Mouse (Mus musculus): ENCODE results near the gene Svbp.

Svbp gene

GRCm38 (mm10) chr4:119246688-119247225 is 51.7 kb downstream of the Svbp start:
- Histone ChIP-seq H3K27me3 (ENCODE audit: control insufficient read depth, insufficient read depth, low read length, poor library complexity, severe bottlenecking) (no peaks in the 10 kb centered on the region), H3K36me3 (ENCODE audit: control insufficient read depth, insufficient read depth, low read length, poor library complexity, severe bottlenecking) (no peaks in the 10 kb centered on the region)
- DNase-seq (ENCODE audit: low read depth, low spot score): no peak

DNA sequence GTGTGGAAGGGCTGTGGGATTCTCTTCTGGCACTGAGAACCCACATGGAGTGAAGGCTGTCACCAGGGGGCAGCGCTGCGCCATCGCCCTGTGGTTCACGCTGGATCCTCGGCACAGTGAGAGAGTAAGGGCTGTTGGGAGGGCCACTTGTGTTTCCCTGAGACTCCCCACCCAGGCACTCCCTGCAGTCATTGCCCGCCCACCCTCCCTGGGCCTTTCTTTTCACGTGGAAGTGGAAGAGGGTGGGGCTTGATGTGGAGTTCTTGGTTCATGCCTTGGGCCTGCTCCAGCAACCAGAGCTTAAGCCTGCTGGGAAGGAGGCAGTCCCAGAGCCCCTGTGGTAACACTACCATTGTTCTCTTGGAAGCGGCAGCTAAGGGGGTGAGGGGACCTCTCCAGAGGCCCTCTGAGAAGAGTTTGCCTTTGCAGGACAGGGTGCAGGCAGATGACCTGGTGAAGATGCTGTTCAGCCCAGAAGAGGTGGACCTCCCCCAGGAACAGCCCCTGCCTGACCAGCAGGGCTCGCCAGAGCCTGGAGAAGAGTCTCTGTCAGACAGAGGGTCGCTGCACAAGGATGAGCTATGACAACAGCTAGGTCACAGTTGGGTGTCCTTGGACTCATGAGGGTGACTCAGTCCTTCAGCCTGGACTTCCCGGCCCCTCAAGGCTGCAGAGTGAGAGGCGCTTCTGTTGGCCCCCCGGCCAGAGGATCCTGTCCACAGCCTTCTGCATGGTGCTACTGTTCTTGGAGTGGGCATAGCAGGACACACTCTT is 52.5 kb downstream of the Svbp start:
- H3K36me3 ChIP-seq (ENCODE audit: control insufficient read depth, insufficient read depth, low read length, poor library complexity, severe bottlenecking): no peaks in the 10 kb centered on the region
- DNase-seq (ENCODE audit: low read depth, low spot score): peak; percentile 72

DNA sequence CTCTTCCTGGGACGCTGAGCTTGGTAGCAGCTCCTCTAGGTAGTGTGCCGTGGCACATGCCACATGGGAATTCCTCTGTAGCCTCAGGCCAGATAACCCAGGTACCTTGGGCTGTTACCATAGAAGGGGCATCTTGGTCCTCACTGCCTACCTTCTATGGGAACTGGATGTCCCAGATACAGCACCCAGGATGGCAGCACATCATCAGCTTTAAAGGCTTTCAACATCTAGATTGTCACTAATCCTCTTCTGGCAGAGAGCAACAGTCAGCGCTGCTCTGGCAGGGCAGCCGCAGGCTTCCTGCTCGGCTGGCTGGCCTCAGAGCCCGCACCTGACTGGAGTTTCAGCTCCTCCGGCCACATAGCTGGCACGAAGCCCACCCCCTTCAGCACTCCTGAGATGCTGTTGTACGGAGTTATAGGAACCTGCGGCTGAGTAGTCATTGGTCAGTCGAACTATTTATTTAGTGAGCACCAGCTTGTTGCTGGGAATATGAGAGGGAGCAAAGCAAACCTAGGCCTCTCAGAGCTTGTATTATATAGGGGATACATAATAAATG is 53.4 kb downstream of the Svbp start:
- H3K27me3 ChIP-seq (ENCODE audit: control insufficient read depth, insufficient read depth, low read length, poor library complexity, severe bottlenecking): no peaks in the 10 kb centered on the region; the same call in 1 of the 2 replicates
- DNase-seq (ENCODE audit: low read depth, low spot score): no peak
- H3K36me3 ChIP-seq (ENCODE audit: control insufficient read depth, insufficient read depth, low read length, poor library complexity, severe bottlenecking): no peaks in the 10 kb centered on the region

More for the DNA sequence above, 52.5 kb downstream of the Svbp start:
- H3K27me3 ChIP-seq (ENCODE audit: control insufficient read depth, insufficient read depth, low read length, poor library complexity, severe bottlenecking): no peaks in the 10 kb centered on the region; the same call in 1 of the 2 replicates

Measured in splenic B cell, adult 2 months (primary cell).